Mouse (Mus musculus) megakaryocyte-erythroid progenitor cell, adult 5-6 weeks (primary cell): ENCODE measurements around the gene Gpr85. TPM values are rescaled to one million over a fixed set of nuclear protein-coding genes. Genes with fewer than 3 reads are reported as not detected.

Experiments used
- ATAC-seq: replicated peaks from 2 replicates; pipeline ENCODE4 v1.8.0; 2016; ENCODE audit warnings: mild to moderate bottlenecking, inconsistent platforms; ENCODE audit not compliant: severe bottlenecking, poor library complexity, low FRiP score, low TSS enrichment
- total RNA-seq, 2 experiments: library from RNA; stranded (forward) in 1 of 2; stranded (reverse) in 1 of 2; fragments of 200-1000, 215-1000 nt in 1 of 2; fragments of >200 nt in 1 of 2; fragmentation: Nextera tagmentation in 1 of 2; gene quantifications; 2 replicates each; pipeline ENCODE4 v1.2.3; 2014 to 2017

The Gpr85 gene
- total RNA-seq, 2 experiments from 2014 or later: not detected

- ATAC-seq: no peak
Observed at GRCm38 (mm10) chr6:13832770-13833169, 7.0 kb downstream of the Gpr85 start.

- ATAC-seq: no peak
Observed at GRCm38 (mm10) chr6:13828877-13829276, 10.9 kb downstream of the Gpr85 start.

- no peak for ATAC-seq
Observed at GRCm38 (mm10) chr6:13816661-13817060, 23.1 kb downstream of the Gpr85 start.

- ATAC-seq: no peak
Observed at GRCm38 (mm10) chr6:13812157-13812556, 27.6 kb downstream of the Gpr85 start.

GRCm38 (mm10) chr6:13800071-13800470 is 39.7 kb downstream of the Gpr85 start:
- ATAC-seq: no peak

GRCm38 (mm10) chr6:13797389-13797788 is 42.4 kb downstream of the Gpr85 start:
- no peak for ATAC-seq

Other genes starting within 250 kb of the Gpr85 start
- gene Tmem168, start 231.8 kb downstream of the Gpr85 start, total RNA-seq (2014; fragmentation: Nextera tagmentation): 16.5 and 20.6 TPM in 2 replicates
- gene Tmem168, start 231.8 kb downstream of the Gpr85 start, total RNA-seq (2017): 31.9 and 32.6 TPM in 2 replicates
- 3.5 and 5.4 TPM in 2 replicates for gene Bmt2, start 162.0 kb downstream of the Gpr85 start, total RNA-seq (2014; fragmentation: Nextera tagmentation)
- 3.4 and 7.8 TPM in 2 replicates for gene Bmt2, start 162.0 kb downstream of the Gpr85 start, total RNA-seq (2017)
- 14.9 and 24.1 TPM in 2 replicates for gene 2610001J05Rik, start 31.6 kb upstream of the Gpr85 start, total RNA-seq (2014; fragmentation: Nextera tagmentation)
- 34.6 and 87.5 TPM in 2 replicates for gene 2610001J05Rik, start 31.6 kb upstream of the Gpr85 start, total RNA-seq (2017)